Mouse (Mus musculus): ENCODE results near the gene Rpap3. TPM values are rescaled to one million over a fixed set of nuclear protein-coding genes. Genes with fewer than 3 reads are reported as not detected.
"Not testable (repeated sequence)": the region's sequence is repeated elsewhere in the genome, so short reads cannot be mapped to it uniquely, and the experiment has no call there.

The Rpap3 gene
- polyA plus RNA-seq, 1 experiment from 2014 or later = 36.8 TPM

GRCm38 (mm10) chr15:97675927-97676326 is 29.7 kb downstream of the Rpap3 start:
- H3K36me3 ChIP-seq = peaks cover 59% of the 10 kb centered on the region
- peaks cover 12% of the 10 kb centered on the region for H3K4me1 ChIP-seq
- no peak overlapping the region for H3K4me2 ChIP-seq (replicated peaks)
- ATAC-seq (ENCODE audit: low FRiP score) = no peak
- H3K9me3 ChIP-seq (replicated peaks) = no peaks in the 10 kb centered on the region
- H3K27ac ChIP-seq = no peak overlapping the region
- H3K27me3 ChIP-seq = no peaks in the 10 kb centered on the region
- no peak overlapping the region for H3K9ac ChIP-seq
- H3K4me3 ChIP-seq = no peak overlapping the region
- WGBS = 90% methylated on average over 13 of the region's 13 CpGs

- no peak overlapping the region for H3K27ac ChIP-seq
- H3K4me2 ChIP-seq (replicated peaks) = no peak overlapping the region
- no peaks in the 10 kb centered on the region for H3K27me3 ChIP-seq
- no peaks in the 10 kb centered on the region for H3K9me3 ChIP-seq (replicated peaks)
- WGBS = 95% methylated on average over 4 of the region's 4 CpGs
- H3K9ac ChIP-seq = no peak overlapping the region
- H3K4me1 ChIP-seq = peaks cover 12% of the 10 kb centered on the region
- H3K4me3 ChIP-seq = no peak overlapping the region
- no peak for ATAC-seq (ENCODE audit: low FRiP score)
- peaks cover 49% of the 10 kb centered on the region for H3K36me3 ChIP-seq
Measured at GRCm38 (mm10) chr15:97674423-97674822, 31.2 kb downstream of the Rpap3 start.

GRCm38 (mm10) chr15:97673256-97674000 is 32.2 kb downstream of the Rpap3 start:
- Histone ChIP-seq H3K9ac (no peak overlapping the region), H3K27ac (no peak overlapping the region), H3K4me1 (peaks cover 12% of the 10 kb centered on the region), H3K27me3 (no peaks in the 10 kb centered on the region), H3K4me2 (replicated peaks) (no peak overlapping the region), H3K36me3 (peaks cover 46% of the 10 kb centered on the region), H3K9me3 (replicated peaks) (no peaks in the 10 kb centered on the region), H3K4me3 (no peak overlapping the region)
- WGBS = 94% methylated on average over 7 of the region's 7 CpGs
- ATAC-seq (ENCODE audit: low FRiP score) = no peak

GRCm38 (mm10) chr15:97672211-97672765 is 33.3 kb downstream of the Rpap3 start:
- Histone ChIP-seq H3K27ac (peak overlapping the region; percentile 64; the same call in 1 of the 2 replicates), H3K4me2 (replicated peaks) (no peak overlapping the region), H3K9me3 (replicated peaks) (no peaks in the 10 kb centered on the region), H3K9ac (no peak overlapping the region), H3K4me3 (no peak overlapping the region), H3K27me3 (no peaks in the 10 kb centered on the region), H3K36me3 (peaks cover 35% of the 10 kb centered on the region), H3K4me1 (peaks cover 15% of the 10 kb centered on the region)
- ATAC-seq (ENCODE audit: low FRiP score) = peak; percentile 75
- WGBS = 61% methylated on average over 9 of the region's 9 CpGs

GRCm38 (mm10) chr15:97670554-97670953 is 35.1 kb downstream of the Rpap3 start:
- Histone ChIP-seq H3K4me3 (no peak overlapping the region), H3K9ac (no peak overlapping the region), H3K36me3 (peaks cover 18% of the 10 kb centered on the region), H3K4me2 (replicated peaks) (no peak overlapping the region), H3K27ac (no peak overlapping the region), H3K9me3 (replicated peaks) (no peaks in the 10 kb centered on the region), H3K4me1 (peaks cover 15% of the 10 kb centered on the region), H3K27me3 (no peaks in the 10 kb centered on the region)
- 83% methylated on average over 6 of the region's 6 CpGs for WGBS
- ATAC-seq (ENCODE audit: low FRiP score) = no peak

GRCm38 (mm10) chr15:97668158-97668877 is 37.3 kb downstream of the Rpap3 start:
- H3K27me3 ChIP-seq; H3K9ac ChIP-seq; H3K27ac ChIP-seq; H3K4me2 ChIP-seq (replicated peaks); H3K36me3 ChIP-seq; H3K4me3 ChIP-seq; H3K9me3 ChIP-seq (replicated peaks); ATAC-seq (ENCODE audit: low FRiP score): not testable (repeated sequence)
- peaks cover 15% of the 10 kb centered on the region for H3K4me1 ChIP-seq
- WGBS = 70% methylated on average over 17 of the region's 17 CpGs

GRCm38 (mm10) chr15:97667437-97667836 is 38.2 kb downstream of the Rpap3 start:
- Histone ChIP-seq H3K9ac (no peak overlapping the region), H3K4me1 (peaks cover 11% of the 10 kb centered on the region), H3K9me3 (replicated peaks) (no peaks in the 10 kb centered on the region), H3K27me3 (no peaks in the 10 kb centered on the region), H3K36me3 (no peaks in the 10 kb centered on the region), H3K27ac (no peak overlapping the region), H3K4me2 (replicated peaks) (no peak overlapping the region), H3K4me3 (no peak overlapping the region)
- ATAC-seq (ENCODE audit: low FRiP score) = no peak
- WGBS = 37% methylated on average over 7 of the region's 7 CpGs

- WGBS = 89% methylated on average over 10 of the region's 10 CpGs
- H3K9me3 ChIP-seq (replicated peaks) = no peaks in the 10 kb centered on the region
- ATAC-seq (ENCODE audit: low FRiP score) = no peak
- H3K4me1 ChIP-seq = 0 out of 2 replicates have a peak, but pooled peaks cover 4% of the 10 kb centered on the region
- H3K27me3 ChIP-seq = no peaks in the 10 kb centered on the region
- no peak overlapping the region for H3K4me2 ChIP-seq (replicated peaks)
- H3K36me3 ChIP-seq = no peaks in the 10 kb centered on the region
- H3K9ac ChIP-seq = no peak overlapping the region
- no peak overlapping the region for H3K27ac ChIP-seq
- H3K4me3 ChIP-seq = no peak overlapping the region
Measured at GRCm38 (mm10) chr15:97666457-97666770, 39.2 kb downstream of the Rpap3 start.

GRCm38 (mm10) chr15:97665770-97666456 is 39.7 kb downstream of the Rpap3 start:
- no peak overlapping the region for H3K27ac ChIP-seq
- no peak for ATAC-seq (ENCODE audit: low FRiP score)
- H3K9ac ChIP-seq = no peak overlapping the region
- no peak overlapping the region for H3K4me2 ChIP-seq (replicated peaks)
- H3K27me3 ChIP-seq = no peaks in the 10 kb centered on the region
- no peaks in the 10 kb centered on the region for H3K9me3 ChIP-seq (replicated peaks)
- H3K36me3 ChIP-seq = no peaks in the 10 kb centered on the region
- no peak overlapping the region for H3K4me3 ChIP-seq
- 77% methylated on average over 25 of the region's 25 CpGs for WGBS
- 0 out of 2 replicates have a peak, but pooled peaks cover 4% of the 10 kb centered on the region for H3K4me1 ChIP-seq

GRCm38 (mm10) chr15:97664981-97665668 is 40.5 kb downstream of the Rpap3 start:
- H3K9me3 ChIP-seq (replicated peaks) = no peaks in the 10 kb centered on the region
- WGBS = 63% methylated on average over 16 of the region's 16 CpGs
- no peaks in the 10 kb centered on the region for H3K27me3 ChIP-seq
- H3K4me1 ChIP-seq = 0 out of 2 replicates have a peak, but pooled peaks cover 4% of the 10 kb centered on the region
- H3K36me3 ChIP-seq = no peaks in the 10 kb centered on the region
- H3K4me2 ChIP-seq (replicated peaks) = no peak overlapping the region
- no peak overlapping the region for H3K4me3 ChIP-seq
- no peak for ATAC-seq (ENCODE audit: low FRiP score)
- H3K9ac ChIP-seq = no peak overlapping the region
- no peak overlapping the region for H3K27ac ChIP-seq

GRCm38 (mm10) chr15:97663750-97664406 is 41.7 kb downstream of the Rpap3 start:
- Histone ChIP-seq H3K4me1 (peaks cover 4% of the 10 kb centered on the region; the same call in 1 of the 2 replicates), H3K4me3 (peak overlapping the region; percentile 33), H3K27ac (peak overlapping the region; percentile 37), H3K9ac (peak overlapping the region; percentile 45), H3K36me3 (no peaks in the 10 kb centered on the region), H3K27me3 (no peaks in the 10 kb centered on the region), H3K9me3 (replicated peaks) (no peaks in the 10 kb centered on the region), H3K4me2 (replicated peaks) (peak overlapping the region; percentile 63)
- ATAC-seq (ENCODE audit: low FRiP score) = peak; percentile 44; the same call in 1 of the 2 replicates
- WGBS = 11% methylated on average over 19 of the region's 19 CpGs
